Mouse (Mus musculus) B cell, adult 2 months (primary cell): ENCODE data around the gene Pou6f2.

Source experiments
- DNase-seq, 2 experiments: peaks; one replicate each; pipeline ENCODE4 v3.0.0; 2022

Pou6f2 gene

DNA sequence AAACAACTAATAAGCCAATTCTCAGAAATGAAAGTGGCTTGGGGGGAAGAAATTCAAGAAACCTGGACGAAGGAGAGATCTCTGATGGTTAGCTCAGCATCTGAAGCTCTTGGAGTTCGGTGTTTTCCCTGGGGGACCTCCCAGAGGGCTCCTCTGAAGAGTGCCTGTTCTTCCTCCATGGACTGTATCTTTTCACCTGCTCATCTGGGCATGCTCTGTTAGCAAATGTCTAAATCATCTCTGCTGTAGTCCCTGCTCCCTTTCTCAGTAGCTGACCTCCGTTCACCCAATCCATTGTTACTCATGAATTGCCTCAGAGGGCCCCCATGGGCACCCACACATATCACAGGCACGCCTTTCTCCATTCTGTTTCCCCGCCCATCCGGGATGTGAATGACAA lies at the start of gene Pou6f2:
TSS of gene Pou6f2 (minus strand) at position 101 of the 400 bp plus-strand sequence.
- DNase-seq = no peak

DNA sequence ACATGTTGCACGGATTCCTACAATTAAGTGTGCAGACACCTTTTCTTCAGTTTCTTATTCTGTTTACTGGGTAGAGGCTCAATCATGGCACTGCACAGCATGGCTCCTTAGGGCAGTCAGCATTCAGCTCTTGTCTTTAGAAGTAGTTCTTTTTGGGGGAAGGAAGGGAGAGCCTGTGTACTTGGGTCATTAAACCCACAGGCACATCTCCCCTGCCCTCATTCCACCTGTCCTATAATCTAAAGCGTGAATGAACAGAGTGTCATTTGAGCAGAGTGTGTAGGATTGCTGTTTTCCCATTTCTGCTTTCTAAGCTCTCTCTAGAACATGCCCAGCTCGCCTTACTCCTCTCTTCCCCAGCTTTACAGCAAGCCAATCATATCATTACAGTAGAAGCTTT lies 42.4 kb upstream of the Pou6f2 start:
- DNase-seq = no peak

GRCm38 (mm10) chr13:18387673-18388072 lies 9.8 kb downstream of the Pou6f2 start:
- no peak for DNase-seq

DNA sequence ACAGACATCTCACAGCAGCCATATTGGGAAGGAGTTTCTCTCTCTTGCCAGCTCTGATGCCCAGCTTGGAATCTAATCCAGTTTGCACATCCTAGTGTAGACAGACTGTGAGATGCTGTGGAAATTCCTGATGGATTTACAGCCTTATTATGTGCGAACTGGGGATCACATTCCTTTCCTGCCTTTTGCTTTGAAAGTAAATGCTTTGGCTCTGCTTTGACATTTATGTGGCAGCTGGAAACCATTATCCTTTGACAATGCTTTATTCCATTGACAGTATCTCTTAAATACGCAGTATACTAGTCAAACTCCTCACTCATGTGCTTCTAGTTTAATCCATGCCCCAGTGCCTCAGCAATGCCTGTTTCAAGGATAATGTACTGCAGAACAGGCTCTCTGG lies 34.1 kb downstream of the Pou6f2 start:
- no peak for DNase-seq

- no peak for DNase-seq
Observed at GRCm38 (mm10) chr13:18344580-18345333, 52.7 kb downstream of the Pou6f2 start.

- no peak for DNase-seq
Observed at GRCm38 (mm10) chr13:18338910-18339501, 58.5 kb downstream of the Pou6f2 start.

- no peak for DNase-seq
Observed at GRCm38 (mm10) chr13:18338022-18338421, 59.5 kb downstream of the Pou6f2 start.

- DNase-seq = no peak
Observed at GRCm38 (mm10) chr13:18334035-18334434, 63.5 kb downstream of the Pou6f2 start.

DNA sequence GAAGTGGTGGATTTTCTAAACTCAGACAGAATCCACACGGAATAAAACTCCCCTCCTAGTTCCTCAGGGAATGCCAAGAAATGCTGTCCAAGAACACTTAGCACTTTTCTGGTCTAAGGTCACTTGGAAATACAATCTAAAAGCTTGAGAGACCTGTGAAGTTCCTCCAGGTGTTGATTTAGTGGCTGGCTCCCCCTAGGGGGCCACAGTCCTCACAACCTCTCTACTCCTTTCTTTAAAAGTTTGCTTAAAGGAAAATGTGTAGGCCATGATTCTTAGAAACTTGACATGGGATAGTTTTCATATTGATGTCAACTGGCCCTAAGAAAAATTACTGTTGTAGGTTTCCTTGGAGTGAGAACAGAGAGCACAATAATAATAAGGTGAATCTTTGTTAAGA lies 64.9 kb downstream of the Pou6f2 start:
- DNase-seq = no peak

GRCm38 (mm10) chr13:18323980-18324678 lies 73.4 kb downstream of the Pou6f2 start:
- DNase-seq = no peak

- no peak for DNase-seq
Observed at GRCm38 (mm10) chr13:18323407-18323806, 74.1 kb downstream of the Pou6f2 start.

GRCm38 (mm10) chr13:18312613-18313012 lies 84.9 kb downstream of the Pou6f2 start:
- DNase-seq = no peak

GRCm38 (mm10) chr13:18309024-18309423 lies 88.5 kb downstream of the Pou6f2 start:
- no peak for DNase-seq

GRCm38 (mm10) chr13:18306506-18307145 lies 90.9 kb downstream of the Pou6f2 start:
- DNase-seq = no peak

GRCm38 (mm10) chr13:18299966-18300365 lies 97.5 kb downstream of the Pou6f2 start:
- DNase-seq = no peak

- no peak for DNase-seq
Observed at GRCm38 (mm10) chr13:18293438-18293837, 104.0 kb downstream of the Pou6f2 start.

- DNase-seq = no peak
Observed at GRCm38 (mm10) chr13:18290253-18290914, 107.1 kb downstream of the Pou6f2 start.

- DNase-seq = no peak
Observed at GRCm38 (mm10) chr13:18287536-18287935, 110.0 kb downstream of the Pou6f2 start.

- no peak for DNase-seq
Observed at GRCm38 (mm10) chr13:18282361-18282982, 115.0 kb downstream of the Pou6f2 start.

- DNase-seq = no peak
Observed at GRCm38 (mm10) chr13:18281084-18281483, 116.4 kb downstream of the Pou6f2 start.

- DNase-seq = no peak
Observed at GRCm38 (mm10) chr13:18253131-18253530, 144.4 kb downstream of the Pou6f2 start.

DNA sequence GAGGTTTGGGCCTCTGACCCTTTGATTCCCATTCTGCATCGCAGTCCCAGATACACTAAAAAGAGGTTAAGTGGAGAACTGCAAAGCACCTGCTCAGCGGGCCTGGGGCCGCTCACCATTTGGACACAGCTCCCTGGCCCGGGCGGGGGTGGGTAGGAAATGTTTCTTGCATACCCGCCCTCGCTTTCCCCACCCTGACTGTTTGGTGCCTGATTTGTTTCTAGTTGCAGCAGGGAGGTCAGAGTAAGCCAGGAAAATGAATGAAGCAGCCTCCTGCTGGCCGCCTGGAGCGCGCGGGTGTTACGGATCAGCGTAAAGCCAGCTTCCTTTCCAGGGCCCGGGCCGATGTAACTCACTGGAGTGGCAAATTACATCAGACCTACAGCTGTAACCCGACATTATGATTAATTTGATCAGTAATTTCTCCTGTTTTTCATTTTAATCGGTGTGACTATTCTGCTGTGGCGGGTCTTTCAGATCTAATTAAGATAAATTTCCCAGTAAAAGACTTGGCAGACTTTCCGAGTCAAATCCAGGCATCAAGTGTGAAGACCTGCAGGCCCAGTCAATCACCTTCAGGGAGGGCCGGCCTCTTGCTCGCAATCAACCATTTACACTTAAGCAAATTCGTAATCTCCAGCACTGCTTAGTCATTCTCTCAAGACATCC lies 178.8 kb downstream of the Pou6f2 start:
- DNase-seq = no peak
